Mouse (Mus musculus): ENCODE results near the gene Iqca. TPM values are rescaled to one million over a fixed set of nuclear protein-coding genes. Genes with fewer than 3 reads are reported as not detected.

The Iqca gene
- polyA plus RNA-seq, 1 experiment, result not detected

DNA sequence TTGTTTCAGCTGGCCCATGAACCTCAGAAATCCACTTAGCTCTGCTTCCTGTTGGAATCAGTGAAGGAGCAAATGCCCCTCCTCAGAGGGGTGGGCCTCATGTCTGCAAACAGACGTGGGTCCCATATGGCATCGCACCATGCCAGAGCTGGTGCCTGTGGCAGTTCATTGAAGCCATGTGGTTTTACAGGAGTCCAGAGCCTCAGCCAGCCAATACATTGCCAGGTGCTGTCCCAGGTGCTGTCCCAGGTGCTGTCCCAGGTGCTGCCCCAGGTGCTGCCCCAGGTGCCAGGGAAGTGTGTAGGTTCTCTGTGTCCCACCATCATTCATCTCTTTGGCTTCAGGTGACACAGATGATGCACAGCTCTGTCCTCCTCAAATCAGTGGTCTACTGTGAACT is 124.9 kb downstream of the Iqca start:
- H3K4me3 ChIP-seq (ENCODE audit: extremely low read depth, insufficient read depth, insufficient read length), result no peak overlapping the region
- no peak for TF ChIP-seq CTCF (IDR thresholded peaks at IDR 0.05; ENCODE audit: extremely low read depth, insufficient read depth, insufficient read length, insufficient replicate concordance)
- TF ChIP-seq POLR2A (IDR thresholded peaks at IDR 0.05; ENCODE audit: low read depth, low read length), result no peak
- H3K4me1 ChIP-seq (ENCODE audit: control insufficient read depth, insufficient read depth, insufficient read length), result no peaks in the 10 kb centered on the region
- 68% methylated on average over 2 of the region's 2 CpGs for WGBS
- no peaks in the 10 kb centered on the region for H3K36me3 ChIP-seq (ENCODE audit: control insufficient read depth, insufficient read depth, low read length)
- no peak overlapping the region for H3K27ac ChIP-seq (ENCODE audit: insufficient read depth, low read length)
- DNase-seq (ENCODE audit: low read depth in 1 of 2, low spot score in 2 of 2), result no peak
- H3K27me3 ChIP-seq (ENCODE audit: control insufficient read depth, insufficient read depth, low read length), result no peaks in the 10 kb centered on the region

DNA sequence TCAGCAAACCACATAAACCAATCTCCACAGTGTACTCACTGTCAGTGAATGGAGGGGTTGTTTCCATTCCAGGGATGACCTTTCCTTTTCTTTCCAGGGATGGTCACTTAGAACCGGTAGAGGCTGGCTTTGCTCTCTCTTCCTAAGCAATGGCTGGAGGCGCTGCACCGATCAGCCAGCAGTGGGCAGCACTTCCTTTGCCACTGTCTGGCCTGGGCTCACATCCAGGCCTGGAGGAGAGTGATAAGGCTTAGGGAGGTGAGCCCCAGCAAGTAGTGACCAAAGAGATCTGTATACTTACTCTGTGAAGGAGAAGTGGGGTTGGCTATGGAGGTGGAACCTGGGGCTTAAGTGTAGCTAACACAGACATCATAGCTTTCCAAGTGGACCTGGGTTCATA is 126.3 kb downstream of the Iqca start:
- H3K4me3 ChIP-seq (ENCODE audit: extremely low read depth, insufficient read depth, insufficient read length), result no peak overlapping the region
- no peak for TF ChIP-seq POLR2A (IDR thresholded peaks at IDR 0.05; ENCODE audit: low read depth, low read length)
- peak; percentile 24; the same call in 1 of the 2 replicates for TF ChIP-seq CTCF (IDR thresholded peaks at IDR 0.05; ENCODE audit: extremely low read depth, insufficient read depth, insufficient read length, insufficient replicate concordance)
- 18% methylated on average over 3 of the region's 3 CpGs for WGBS
- H3K36me3 ChIP-seq (ENCODE audit: control insufficient read depth, insufficient read depth, low read length), result no peaks in the 10 kb centered on the region
- no peak for DNase-seq (ENCODE audit: low read depth in 1 of 2, low spot score in 2 of 2)
- no peak overlapping the region for H3K27ac ChIP-seq (ENCODE audit: insufficient read depth, low read length)
- H3K27me3 ChIP-seq (ENCODE audit: control insufficient read depth, insufficient read depth, low read length), result no peaks in the 10 kb centered on the region
- H3K4me1 ChIP-seq (ENCODE audit: control insufficient read depth, insufficient read depth, insufficient read length), result no peaks in the 10 kb centered on the region

DNA sequence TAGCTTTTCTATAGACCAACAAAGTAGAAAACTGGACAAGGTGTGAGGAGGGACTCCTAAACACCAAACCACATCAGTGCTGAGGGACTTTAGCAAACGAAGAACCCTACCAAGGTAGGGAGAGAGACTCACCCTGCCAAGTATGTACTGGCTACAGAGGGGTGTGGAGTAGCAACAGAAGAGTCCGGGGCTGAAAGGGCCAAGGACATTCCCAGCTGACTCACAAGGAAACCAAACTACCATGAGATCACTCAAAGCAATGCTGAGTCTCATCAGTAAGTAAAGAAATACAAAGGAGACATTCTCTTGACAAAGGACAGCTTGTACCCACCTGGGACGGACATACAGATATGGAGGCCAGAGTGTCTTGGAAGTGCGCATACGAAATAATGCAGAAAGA is 132.9 kb downstream of the Iqca start:
- no peaks in the 10 kb centered on the region for H3K27me3 ChIP-seq (ENCODE audit: control insufficient read depth, insufficient read depth, low read length)

DNA sequence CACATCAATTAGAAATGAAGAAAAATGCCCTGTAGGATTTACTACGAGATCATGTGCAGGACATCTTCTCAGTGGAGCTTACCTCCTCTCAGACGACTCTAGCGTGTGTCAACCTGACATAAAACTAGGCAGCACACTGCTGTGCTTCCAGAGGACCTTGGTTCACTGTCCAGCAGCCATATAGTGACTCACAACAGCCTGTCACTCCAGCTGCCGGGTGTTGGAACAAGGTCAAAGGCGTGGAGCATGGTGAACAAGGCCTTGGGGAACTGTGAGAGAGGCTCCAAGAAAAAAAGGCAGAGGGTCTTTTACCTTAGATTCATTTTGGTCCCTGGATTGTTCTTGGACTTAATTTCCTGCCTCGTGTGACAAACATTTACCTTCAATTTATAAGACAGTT is 135.1 kb downstream of the Iqca start:
- Histone ChIP-seq H3K27ac (ENCODE audit: insufficient read depth, low read length) (no peak overlapping the region), H3K27me3 (ENCODE audit: control insufficient read depth, insufficient read depth, low read length) (no peaks in the 10 kb centered on the region), H3K36me3 (ENCODE audit: control insufficient read depth, insufficient read depth, low read length) (no peaks in the 10 kb centered on the region), H3K4me1 (ENCODE audit: control insufficient read depth, insufficient read depth, insufficient read length) (no peaks in the 10 kb centered on the region), H3K4me3 (ENCODE audit: extremely low read depth, insufficient read depth, insufficient read length) (no peak overlapping the region)
- 80% methylated on average over 6 of the region's 6 CpGs for WGBS
- TF ChIP-seq CTCF (IDR thresholded peaks at IDR 0.05; ENCODE audit: extremely low read depth, insufficient read depth, insufficient read length, insufficient replicate concordance) (no peak), POLR2A (IDR thresholded peaks at IDR 0.05; ENCODE audit: low read depth, low read length) (no peak)
- no peak for DNase-seq (ENCODE audit: low read depth in 1 of 2, low spot score in 2 of 2)

More for the DNA sequence above, 132.9 kb downstream of the Iqca start:
- Histone ChIP-seq H3K27ac (ENCODE audit: insufficient read depth, low read length) (no peak overlapping the region), H3K4me3 (ENCODE audit: extremely low read depth, insufficient read depth, insufficient read length) (no peak overlapping the region), H3K4me1 (ENCODE audit: control insufficient read depth, insufficient read depth, insufficient read length) (no peaks in the 10 kb centered on the region), H3K36me3 (ENCODE audit: control insufficient read depth, insufficient read depth, low read length) (no peaks in the 10 kb centered on the region)
- WGBS, result 84% methylated on average over 5 of the region's 5 CpGs
- TF ChIP-seq POLR2A (IDR thresholded peaks at IDR 0.05; ENCODE audit: low read depth, low read length), result no peak
- TF ChIP-seq CTCF (IDR thresholded peaks at IDR 0.05; ENCODE audit: extremely low read depth, insufficient read depth, insufficient read length, insufficient replicate concordance), result no peak
- DNase-seq (ENCODE audit: low read depth in 1 of 2, low spot score in 2 of 2), result no peak

DNA sequence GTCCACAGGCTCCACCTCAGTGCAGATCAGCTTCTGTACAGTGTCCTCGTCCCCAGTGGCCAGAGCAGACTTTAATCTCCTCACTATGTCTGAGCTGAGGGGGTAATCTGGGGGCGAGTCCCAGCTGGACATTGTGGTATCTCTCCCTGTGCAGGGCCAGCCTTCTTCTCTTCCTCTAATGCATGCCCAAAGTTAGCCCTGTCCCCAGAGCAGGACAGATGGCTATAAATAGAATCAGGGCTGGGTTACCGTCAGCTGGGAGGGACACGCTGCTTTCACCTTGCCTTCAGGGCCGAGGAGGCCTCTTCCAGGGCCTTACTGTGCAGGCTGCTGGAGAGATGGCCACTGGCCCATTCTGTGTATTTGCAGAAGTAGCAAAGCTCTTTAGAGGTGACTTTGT is 138.8 kb downstream of the Iqca start, which contains the start of gene Asb18:
TSS of gene Asb18 (minus strand) at position 221 of the 400 bp plus-strand sequence.
- Histone ChIP-seq H3K27ac (ENCODE audit: insufficient read depth, low read length) (no peak within 1 kb of the TSS), H3K4me1 (ENCODE audit: control insufficient read depth, insufficient read depth, insufficient read length) (no peaks in the 10 kb centered on the region), H3K27me3 (ENCODE audit: control insufficient read depth, insufficient read depth, low read length) (no peaks in the 10 kb centered on the region), H3K4me3 (ENCODE audit: extremely low read depth, insufficient read depth, insufficient read length) (no peak within 1 kb of the TSS), H3K36me3 (ENCODE audit: control insufficient read depth, insufficient read depth, low read length) (no peaks in the 10 kb centered on the region)
- WGBS, result 78% methylated on average over 5 of the region's 5 CpGs
- TF ChIP-seq POLR2A (IDR thresholded peaks at IDR 0.05; ENCODE audit: low read depth, low read length) (no peak), CTCF (IDR thresholded peaks at IDR 0.05; ENCODE audit: extremely low read depth, insufficient read depth, insufficient read length, insufficient replicate concordance) (no peak)
- no peak for DNase-seq (ENCODE audit: low read depth in 1 of 2, low spot score in 2 of 2)

DNA sequence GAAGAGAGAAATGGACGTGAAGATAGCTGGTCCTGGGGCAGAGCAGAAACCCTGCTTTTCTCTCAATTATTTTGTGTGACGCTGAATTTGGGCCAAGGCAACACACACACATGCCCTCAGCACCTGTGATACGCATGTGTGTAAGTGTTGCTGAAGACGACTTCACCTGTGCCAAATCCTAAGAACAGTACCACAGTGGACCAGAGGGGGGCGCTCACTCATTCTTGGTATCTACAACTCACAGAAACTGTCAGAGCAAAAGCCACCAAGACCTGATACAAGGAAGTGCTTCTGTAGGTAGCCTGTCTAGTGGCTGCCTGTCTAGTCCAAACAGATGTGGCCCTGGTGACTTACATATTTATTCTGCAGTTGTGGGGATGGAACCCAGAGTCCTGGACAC is 139.9 kb downstream of the Iqca start:
- Histone ChIP-seq H3K27me3 (ENCODE audit: control insufficient read depth, insufficient read depth, low read length) (no peaks in the 10 kb centered on the region), H3K27ac (ENCODE audit: insufficient read depth, low read length) (no peak overlapping the region), H3K4me1 (ENCODE audit: control insufficient read depth, insufficient read depth, insufficient read length) (no peaks in the 10 kb centered on the region), H3K4me3 (ENCODE audit: extremely low read depth, insufficient read depth, insufficient read length) (no peak overlapping the region), H3K36me3 (ENCODE audit: control insufficient read depth, insufficient read depth, low read length) (no peaks in the 10 kb centered on the region)
- WGBS, result 88% methylated on average over 5 of the region's 5 CpGs
- no peak for DNase-seq (ENCODE audit: low read depth in 1 of 2, low spot score in 2 of 2)
- TF ChIP-seq POLR2A (IDR thresholded peaks at IDR 0.05; ENCODE audit: low read depth, low read length) (no peak), CTCF (IDR thresholded peaks at IDR 0.05; ENCODE audit: extremely low read depth, insufficient read depth, insufficient read length, insufficient replicate concordance) (no peak)

DNA sequence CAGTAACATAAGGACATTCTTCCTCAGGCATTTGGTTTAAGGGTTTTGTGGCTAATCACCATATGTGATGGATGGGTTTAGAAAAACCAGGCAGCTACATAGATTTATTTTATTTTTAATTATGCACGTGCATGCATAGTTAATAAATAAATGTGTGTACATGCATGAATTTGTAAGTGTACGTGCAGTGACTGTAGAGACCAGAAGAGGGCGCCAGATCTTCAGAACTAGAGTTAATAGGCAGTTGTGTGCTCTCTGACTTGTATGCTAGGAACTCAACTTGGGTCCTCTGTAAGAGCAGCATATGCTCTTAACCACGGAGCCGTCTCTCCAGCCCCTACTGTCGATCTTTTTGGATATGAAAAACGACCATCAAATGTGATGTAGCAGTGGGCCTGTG is 140.4 kb downstream of the Iqca start:
- no peak for DNase-seq (ENCODE audit: low read depth in 1 of 2, low spot score in 2 of 2)
- H3K27me3 ChIP-seq (ENCODE audit: control insufficient read depth, insufficient read depth, low read length), result no peaks in the 10 kb centered on the region
- no peaks in the 10 kb centered on the region for H3K4me1 ChIP-seq (ENCODE audit: control insufficient read depth, insufficient read depth, insufficient read length)
- no peaks in the 10 kb centered on the region for H3K36me3 ChIP-seq (ENCODE audit: control insufficient read depth, insufficient read depth, low read length)
- TF ChIP-seq POLR2A (IDR thresholded peaks at IDR 0.05; ENCODE audit: low read depth, low read length), result no peak
- TF ChIP-seq CTCF (IDR thresholded peaks at IDR 0.05; ENCODE audit: extremely low read depth, insufficient read depth, insufficient read length, insufficient replicate concordance), result no peak
- WGBS, result 67% methylated on average over 7 of the region's 7 CpGs
- H3K27ac ChIP-seq (ENCODE audit: insufficient read depth, low read length), result no peak overlapping the region
- H3K4me3 ChIP-seq (ENCODE audit: extremely low read depth, insufficient read depth, insufficient read length), result no peak overlapping the region
